Mouse (Mus musculus) lung, adult 2 months (tissue): Measurements from ENCODE around the gene Zfp3.

Experiments
- CTCF ChIP-seq: fragments of 200-500 bp; IDR thresholded peaks from 2 replicates; pipeline ENCODE4 v1.5.1; 2011; ENCODE audit warnings: mild to moderate bottlenecking, low read length, control low read depth; ENCODE audit not compliant: insufficient read depth
- POLR2A ChIP-seq: fragments of 200-500 bp; IDR thresholded peaks from 2 replicates; pipeline ENCODE4 v1.6.1; 2011; ENCODE audit warnings: low read depth, mild to moderate bottlenecking, control low read depth, low read length, borderline replicate concordance; ENCODE audit errors: extremely low read depth

DNA sequence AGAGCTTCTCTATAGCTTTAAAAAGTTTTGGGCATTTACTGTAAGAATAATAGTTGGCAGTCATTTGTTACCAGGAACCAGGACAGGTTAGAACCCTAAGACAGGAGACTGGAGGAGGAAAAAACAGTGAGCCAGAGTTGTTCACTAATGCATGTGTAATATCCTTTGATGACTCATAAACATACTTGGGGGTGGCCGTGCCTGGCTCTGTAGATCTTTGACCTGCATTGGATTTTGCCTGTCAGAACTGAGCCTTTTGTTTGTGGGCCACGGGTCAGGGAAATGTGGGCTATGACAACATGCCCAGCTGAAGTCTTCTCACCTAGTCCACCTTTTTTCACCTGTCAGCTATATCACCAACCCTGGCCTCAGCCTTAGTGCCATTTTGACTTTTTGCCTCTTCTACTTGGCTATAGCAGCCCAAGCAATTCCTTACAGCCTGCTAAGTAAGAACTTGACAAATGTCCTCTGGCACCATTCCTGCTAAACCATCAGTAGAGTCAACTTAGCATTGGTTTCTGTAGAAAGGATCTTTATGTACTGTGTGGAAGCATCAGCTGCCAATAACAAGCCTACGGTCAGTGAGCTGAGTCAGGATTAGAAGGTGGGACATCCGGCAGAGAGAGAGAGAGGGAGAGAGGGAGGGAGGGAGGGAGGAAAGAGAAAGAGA lies 16.0 kb upstream of the Zfp3 start:
- no peak for TF ChIP-seq CTCF
- TF ChIP-seq POLR2A: no peak
